Mouse (Mus musculus) lung, postnatal 0 days (tissue): ENCODE data around the gene Mvd. TPM values are rescaled to one million over a fixed set of nuclear protein-coding genes. Genes with fewer than 3 reads are reported as not detected.

ENCODE experiments used
- ATAC-seq: fragments of 200-750 bp; cut with Nextera tagmentation; 2 replicates; pipeline ENCODE4 v1.8.0; 2017; ENCODE audit warnings: moderate library complexity
- DNase-seq: peaks from one replicate; pipeline ENCODE4 v3.0.0-alpha.2; 2016; ENCODE audit warnings: low spot score
- H3K27ac ChIP-seq: fragments of 300-500 bp; sonication (generic); 2 replicates; pipeline ENCODE4 v1.5.1; 2014; ENCODE audit warnings: antibody characterized with exemption, mild to moderate bottlenecking, low read length, mixed read lengths
- H3K27me3 ChIP-seq: fragments of 300-500 bp; sonication (generic); replicated peaks from 2 replicates; pipeline ENCODE4 v1.6.1; 2014; ENCODE audit warnings: low read length, mixed read lengths; ENCODE audit not compliant: insufficient read depth
- H3K36me3 ChIP-seq: fragments of 300-500 bp; sonication (generic); 2 replicates; pipeline ENCODE4 v1.6.1; 2014; ENCODE audit warnings: low read length, mixed read lengths; ENCODE audit not compliant: insufficient read depth
- H3K4me1 ChIP-seq: fragments of 300-500 bp; sonication (generic); 2 replicates; pipeline ENCODE4 v1.6.1; 2014; ENCODE audit warnings: antibody characterized with exemption, low read depth, low read length, mixed read lengths; ENCODE audit not compliant: insufficient read depth
- H3K4me2 ChIP-seq: fragments of 300-500 bp; sonication (generic); replicated peaks from 2 replicates; pipeline ENCODE4 v1.6.1; 2014; ENCODE audit warnings: low read depth, mild to moderate bottlenecking, low read length, moderate library complexity, mixed read lengths
- H3K4me3 ChIP-seq: fragments of 300-500 bp; sonication (generic); 2 replicates; pipeline ENCODE4 v1.5.1; 2014; ENCODE audit warnings: low read depth, low read length
- H3K9ac ChIP-seq: fragments of 300-500 bp; sonication (generic); replicated peaks from 2 replicates; pipeline ENCODE4 v1.6.1; 2014; ENCODE audit warnings: low read depth, mild to moderate bottlenecking
- H3K9me3 ChIP-seq: fragments of 300-500 bp; sonication (generic); 2 replicates; pipeline ENCODE4 v1.6.1; 2016; ENCODE audit warnings: low read length, mixed read lengths
- CTCF ChIP-seq: IDR thresholded peaks from 2 replicates; pipeline ENCODE4 v1.5.1; 2016; ENCODE audit warnings: antibody characterized with exemption, mild to moderate bottlenecking
- EP300 ChIP-seq: IDR thresholded peaks from 2 replicates; pipeline ENCODE4 v1.6.1; 2016; ENCODE audit warnings: antibody characterized with exemption, mild to moderate bottlenecking, control low read depth
- WGBS: fragments of 180-500 bp; shearing (Covaris S2); extraction: QIAGEN DNeasy Blood & Tissue Kit; methylation state at CpG from one replicate; pipeline ENCODE4 v1.1.7; 2014; 5-methylcytosine and 5-hydroxymethylcytosine counted together
- polyA plus RNA-seq: library from polyadenylated mRNA; unstranded; fragments of >200 nt; fragmentation: Nextera tagmentation; extraction: Ambion mirVana; gene quantifications from 2 replicates; pipeline ENCODE4 v1.2.1, GENCODE M21; 2015

Mvd gene
- polyA plus RNA-seq, 1 experiment from 2014 or later, result 29.2 TPM

GRCm38 (mm10) chr8:122407678-122408077 is 35.5 kb downstream of the Mvd start:
- WGBS, result 91% methylated on average over 7 of the region's 7 CpGs
- no peak for DNase-seq
- no peak overlapping the region for H3K4me3 ChIP-seq
- H3K4me1 ChIP-seq, result no peaks in the 10 kb centered on the region
- ATAC-seq, result no peak
- peaks cover 71% of the 10 kb centered on the region for H3K36me3 ChIP-seq
- TF ChIP-seq EP300 (no peak), CTCF (no peak)
- H3K9ac ChIP-seq, result no peak overlapping the region
- no peak overlapping the region for H3K27ac ChIP-seq
- no peaks in the 10 kb centered on the region for H3K9me3 ChIP-seq
- H3K27me3 ChIP-seq, result no peaks in the 10 kb centered on the region
- no peak overlapping the region for H3K4me2 ChIP-seq

- WGBS, result 84% methylated on average over 9 of the region's 9 CpGs
- H3K9ac ChIP-seq, result no peak overlapping the region
- no peaks in the 10 kb centered on the region for H3K4me1 ChIP-seq
- DNase-seq (no peak), ATAC-seq (no peak)
- no peak overlapping the region for H3K4me3 ChIP-seq
- no peak overlapping the region for H3K27ac ChIP-seq
- TF ChIP-seq CTCF (no peak), EP300 (no peak)
- no peaks in the 10 kb centered on the region for H3K9me3 ChIP-seq
- H3K36me3 ChIP-seq, result peaks cover 59% of the 10 kb centered on the region
- H3K27me3 ChIP-seq, result no peaks in the 10 kb centered on the region
- H3K4me2 ChIP-seq, result no peak overlapping the region
These were observed 37.9 kb downstream of the Mvd start for GRCm38 (mm10) chr8:122405146-122405805.

- ATAC-seq (no peak), DNase-seq (no peak)
- Histone ChIP-seq H3K4me3 (no peak overlapping the region), H3K4me2 (no peak overlapping the region), H3K4me1 (no peaks in the 10 kb centered on the region), H3K36me3 (peaks cover 48% of the 10 kb centered on the region), H3K9ac (no peak overlapping the region), H3K9me3 (no peaks in the 10 kb centered on the region), H3K27ac (no peak overlapping the region), H3K27me3 (no peaks in the 10 kb centered on the region)
- 96% methylated on average over 9 of the region's 9 CpGs for WGBS
- TF ChIP-seq EP300 (no peak), CTCF (no peak)
These were observed 45.0 kb downstream of the Mvd start for GRCm38 (mm10) chr8:122398186-122398585.

GRCm38 (mm10) chr8:122395291-122395690 is 47.9 kb downstream of the Mvd start:
- H3K4me1 ChIP-seq, result no peaks in the 10 kb centered on the region

GRCm38 (mm10) chr8:122393717-122394116 is 49.5 kb downstream of the Mvd start:
- Histone ChIP-seq H3K9ac (no peak overlapping the region), H3K9me3 (no peaks in the 10 kb centered on the region), H3K4me2 (no peak overlapping the region), H3K4me1 (no peaks in the 10 kb centered on the region), H3K36me3 (peaks cover 35% of the 10 kb centered on the region; the same call in 1 of the 2 replicates), H3K4me3 (no peak overlapping the region), H3K27ac (no peak overlapping the region), H3K27me3 (no peaks in the 10 kb centered on the region)
- ATAC-seq (no peak), DNase-seq (no peak)
- TF ChIP-seq CTCF, result no peak
- TF ChIP-seq EP300, result no peak

More at GRCm38 (mm10) chr8:122395291-122395690, 47.9 kb downstream of the Mvd start:
- TF ChIP-seq EP300, result no peak
- no peak for TF ChIP-seq CTCF
- H3K36me3 ChIP-seq, result peaks cover 32% of the 10 kb centered on the region; the same call in 1 of the 2 replicates
- no peak overlapping the region for H3K27ac ChIP-seq
- H3K9ac ChIP-seq, result no peak overlapping the region
- WGBS, result 86% methylated on average over 6 of the region's 6 CpGs
- H3K9me3 ChIP-seq, result no peaks in the 10 kb centered on the region
- DNase-seq, result no peak
- no peak overlapping the region for H3K4me3 ChIP-seq
- no peak overlapping the region for H3K4me2 ChIP-seq
- no peaks in the 10 kb centered on the region for H3K27me3 ChIP-seq
- ATAC-seq, result no peak

- WGBS, result 82% methylated on average over 3 of the region's 3 CpGs
- Histone ChIP-seq H3K27me3 (no peaks in the 10 kb centered on the region), H3K4me1 (no peaks in the 10 kb centered on the region), H3K4me2 (no peak overlapping the region), H3K9ac (no peak overlapping the region), H3K36me3 (peaks cover 31% of the 10 kb centered on the region; the same call in 1 of the 2 replicates), H3K9me3 (no peaks in the 10 kb centered on the region), H3K27ac (no peak overlapping the region), H3K4me3 (no peak overlapping the region)
- TF ChIP-seq CTCF, result no peak
- no peak for TF ChIP-seq EP300
- ATAC-seq, result no peak
- no peak for DNase-seq
These were observed 52.5 kb downstream of the Mvd start for GRCm38 (mm10) chr8:122390758-122391157.
